Mouse (Mus musculus): ENCODE measurements at regions not wholly inside any gene's neighbourhood (a gene's known extent, or its start where the extent isn't known, plus 50 kb on each side); places are given as distances from the start of the nearest gene placed in this dataset.

- DNase-seq (ENCODE audit: low spot score) = no peak
Measured at GRCm38 (mm10) chr12:112235841-112236240, 89.8 kb downstream of the Kif26a start.

DNA sequence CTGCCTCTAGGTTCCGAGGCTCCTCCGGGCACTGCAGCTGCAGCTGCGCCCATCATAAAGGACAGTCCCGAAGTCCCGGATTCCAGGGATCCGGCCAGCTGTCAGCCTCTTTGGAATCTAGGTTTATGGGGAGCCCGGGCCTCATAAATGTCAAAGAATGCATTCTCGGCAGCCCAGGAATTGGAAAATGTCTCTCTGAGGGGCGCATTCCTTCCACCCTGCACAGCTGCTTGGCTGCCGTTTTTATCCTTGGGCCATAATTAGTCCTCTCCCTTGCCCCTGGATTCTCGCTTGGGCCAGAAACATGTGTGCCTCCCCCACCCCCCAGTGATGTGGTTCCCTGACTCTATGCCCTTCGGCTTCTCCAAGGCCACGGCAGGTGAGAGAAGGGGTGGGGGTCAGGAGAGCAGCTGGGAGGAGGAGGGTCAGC lies 91.1 kb downstream of the Kif26a start:
- no peak for DNase-seq (ENCODE audit: low spot score)

- no peak for DNase-seq (ENCODE audit: low spot score)
Measured at GRCm38 (mm10) chr12:112238834-112239233, 92.8 kb downstream of the Kif26a start.

DNA sequence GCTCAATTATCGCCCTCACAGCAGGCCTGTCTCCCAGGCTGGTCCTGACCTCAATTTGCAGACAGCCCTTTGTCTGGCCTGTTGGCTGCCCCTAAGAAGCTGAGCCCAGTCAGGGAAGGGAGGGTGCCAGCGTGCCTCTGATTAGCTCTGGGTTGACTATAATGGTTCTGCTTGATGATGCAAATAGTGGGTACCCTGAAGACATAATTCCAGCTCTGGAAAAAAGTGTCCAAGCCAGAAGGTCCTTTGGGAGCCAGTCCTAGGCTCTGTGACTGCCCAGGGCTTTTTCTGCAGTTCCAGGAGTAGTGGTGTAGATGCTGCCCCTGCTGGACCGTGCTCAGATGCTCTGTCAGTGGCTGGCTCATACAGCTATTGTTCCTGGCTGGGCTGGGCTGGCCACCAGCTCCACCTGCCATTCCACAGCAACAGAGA lies 95.7 kb downstream of the Kif26a start:
- no peak for DNase-seq (ENCODE audit: low spot score)

DNA sequence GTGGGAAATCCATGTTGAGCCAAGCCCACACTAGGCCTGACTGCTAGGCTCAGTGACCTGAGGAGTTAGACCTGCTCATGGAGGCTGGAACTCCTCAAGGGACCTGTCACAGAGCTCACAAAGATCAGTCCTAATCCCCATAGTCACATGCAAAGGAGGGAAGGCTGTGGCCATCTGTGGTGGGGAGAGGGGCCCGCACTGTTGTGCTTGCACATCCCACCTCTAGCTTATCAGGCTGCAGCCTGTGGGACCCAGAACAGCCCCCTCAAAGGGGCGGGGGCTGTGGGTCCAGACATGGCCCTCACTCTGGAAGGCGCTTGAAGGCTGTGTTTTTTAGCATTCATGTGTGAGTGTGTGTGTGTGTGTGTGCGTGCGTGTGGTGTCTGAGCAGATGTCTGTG lies 97.2 kb downstream of the Kif26a start:
- no peak for DNase-seq (ENCODE audit: low spot score)

- no peak for DNase-seq (ENCODE audit: low spot score)
Measured at GRCm38 (mm10) chr12:112250894-112251293, 104.9 kb downstream of the Kif26a start.

- no peak for DNase-seq (ENCODE audit: low spot score)
Measured at GRCm38 (mm10) chr12:112253461-112253860, 107.5 kb downstream of the Kif26a start.

DNA sequence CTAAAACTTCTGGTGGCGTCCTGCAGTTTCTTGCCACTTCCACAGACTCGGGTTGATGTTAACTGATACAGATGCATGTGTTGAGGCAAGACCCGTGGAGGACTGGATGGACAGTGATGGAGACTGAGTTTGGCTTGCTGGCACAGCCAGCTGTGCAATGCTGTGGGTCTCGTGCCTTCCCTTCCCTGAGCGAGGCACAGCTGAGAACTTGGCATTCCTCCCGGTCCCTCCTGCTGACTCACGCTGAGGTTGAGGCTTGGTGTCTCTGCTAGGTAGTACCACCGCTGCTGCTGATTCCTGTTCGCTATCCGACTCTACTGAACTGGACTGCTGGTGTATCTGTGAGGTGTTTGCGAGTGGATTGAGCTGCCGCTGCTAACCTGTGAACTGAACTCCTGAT lies 109.2 kb downstream of the Kif26a start:
- no peak for DNase-seq (ENCODE audit: low spot score)

- no peak for DNase-seq (ENCODE audit: low spot score)
Measured at GRCm38 (mm10) chr12:112257691-112258090, 111.7 kb downstream of the Kif26a start.

GRCm38 (mm10) chr12:112263283-112264056 lies 117.5 kb downstream of the Kif26a start:
- DNase-seq (ENCODE audit: low spot score) = no peak

DNA sequence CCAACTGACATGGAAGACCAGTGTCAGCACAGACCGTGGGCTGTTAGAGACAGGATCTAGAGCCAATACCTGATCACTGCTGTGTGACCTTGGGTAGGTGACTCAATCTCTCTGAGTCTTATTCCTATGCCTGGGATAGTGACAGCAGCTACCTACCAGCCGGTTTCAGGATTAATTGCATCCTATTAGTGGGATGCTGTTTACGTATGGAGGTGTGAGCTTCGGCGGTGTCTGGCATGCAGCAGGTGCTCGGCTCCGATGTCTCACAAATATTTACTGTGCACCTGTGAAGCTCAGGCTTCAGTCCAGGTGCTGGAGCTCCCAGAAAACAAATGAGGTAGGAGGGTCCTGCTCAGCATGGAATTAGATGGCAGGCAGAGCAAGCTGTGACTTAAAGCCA lies 118.2 kb downstream of the Kif26a start:
- DNase-seq (ENCODE audit: low spot score) = no peak

- no peak for DNase-seq (ENCODE audit: low spot score)
Measured at GRCm38 (mm10) chr12:112265289-112265969, 119.4 kb downstream of the Kif26a start.

GRCm38 (mm10) chr12:112274026-112274425 lies 128.0 kb downstream of the Kif26a start:
- no peak for DNase-seq (ENCODE audit: low spot score)

- no peak for DNase-seq (ENCODE audit: low spot score)
Measured at GRCm38 (mm10) chr12:112274756-112275155, 128.7 kb downstream of the Kif26a start.

DNA sequence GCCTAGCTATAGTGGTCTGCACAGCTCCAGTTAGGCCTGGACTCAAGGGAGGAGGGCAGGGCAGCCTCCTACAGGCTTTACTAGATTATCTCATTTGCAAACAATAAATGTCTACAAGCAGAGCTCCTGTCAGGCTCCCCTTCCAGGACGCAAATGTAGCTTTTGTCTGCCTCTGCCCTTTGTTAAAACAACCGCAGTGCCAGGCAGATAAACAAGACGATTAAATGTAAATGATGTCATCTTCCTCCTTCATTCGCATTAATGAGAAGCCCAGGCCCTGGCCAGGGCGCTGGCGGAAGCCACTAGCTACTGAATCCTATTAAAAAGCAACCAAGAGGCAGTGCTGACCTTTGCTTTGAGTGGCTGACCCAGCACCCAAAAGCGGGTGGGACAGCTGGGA lies 130.6 kb downstream of the Kif26a start:
- no peak for DNase-seq (ENCODE audit: low spot score)

GRCm38 (mm10) chr12:112277511-112277910 lies 131.5 kb downstream of the Kif26a start:
- DNase-seq (ENCODE audit: low spot score) = no peak

GRCm38 (mm10) chr12:112285096-112285495 lies 139.1 kb downstream of the Kif26a start:
- DNase-seq (ENCODE audit: low spot score) = no peak

DNA sequence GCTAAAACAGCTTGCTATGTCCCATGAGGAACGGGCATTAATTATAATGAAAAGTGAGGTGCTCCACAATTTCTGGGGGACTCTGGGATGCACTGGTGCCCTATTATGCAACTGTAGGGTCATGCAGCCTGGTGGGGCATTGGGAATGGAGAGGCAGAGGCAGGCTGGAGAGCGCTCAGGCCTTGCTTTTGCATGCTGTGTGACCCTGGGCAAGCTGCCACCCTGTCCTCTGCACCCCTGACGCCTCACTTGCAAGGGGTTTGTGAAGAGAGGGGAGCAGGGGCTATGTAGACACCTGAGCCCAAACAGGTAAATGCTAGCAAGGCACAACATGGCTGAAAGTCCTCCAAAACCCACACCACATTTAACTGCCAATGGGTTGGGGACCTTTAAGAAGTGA lies 142.8 kb downstream of the Kif26a start:
- DNase-seq (ENCODE audit: low spot score) = no peak

DNA sequence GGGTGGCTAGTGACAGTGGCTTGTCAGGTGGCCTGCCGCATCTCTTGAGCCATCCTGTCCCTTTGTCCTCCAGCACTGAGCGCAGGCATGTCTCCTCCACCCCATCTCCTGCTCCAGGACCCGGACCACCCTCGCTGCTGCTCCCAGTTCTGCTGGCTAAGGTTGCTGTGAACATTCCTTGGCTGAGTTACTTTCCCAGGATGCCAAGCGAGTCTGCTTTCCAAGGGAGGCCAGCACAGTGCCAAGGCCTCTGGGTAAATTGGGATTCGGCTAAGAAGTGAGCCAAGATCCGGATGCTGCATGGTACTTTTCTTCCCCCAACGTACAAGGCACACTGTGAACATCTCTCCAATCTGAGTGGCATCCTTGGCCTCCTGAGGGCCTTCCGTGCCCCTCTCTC lies 144.3 kb downstream of the Kif26a start:
- DNase-seq (ENCODE audit: low spot score) = peak; percentile 22

DNA sequence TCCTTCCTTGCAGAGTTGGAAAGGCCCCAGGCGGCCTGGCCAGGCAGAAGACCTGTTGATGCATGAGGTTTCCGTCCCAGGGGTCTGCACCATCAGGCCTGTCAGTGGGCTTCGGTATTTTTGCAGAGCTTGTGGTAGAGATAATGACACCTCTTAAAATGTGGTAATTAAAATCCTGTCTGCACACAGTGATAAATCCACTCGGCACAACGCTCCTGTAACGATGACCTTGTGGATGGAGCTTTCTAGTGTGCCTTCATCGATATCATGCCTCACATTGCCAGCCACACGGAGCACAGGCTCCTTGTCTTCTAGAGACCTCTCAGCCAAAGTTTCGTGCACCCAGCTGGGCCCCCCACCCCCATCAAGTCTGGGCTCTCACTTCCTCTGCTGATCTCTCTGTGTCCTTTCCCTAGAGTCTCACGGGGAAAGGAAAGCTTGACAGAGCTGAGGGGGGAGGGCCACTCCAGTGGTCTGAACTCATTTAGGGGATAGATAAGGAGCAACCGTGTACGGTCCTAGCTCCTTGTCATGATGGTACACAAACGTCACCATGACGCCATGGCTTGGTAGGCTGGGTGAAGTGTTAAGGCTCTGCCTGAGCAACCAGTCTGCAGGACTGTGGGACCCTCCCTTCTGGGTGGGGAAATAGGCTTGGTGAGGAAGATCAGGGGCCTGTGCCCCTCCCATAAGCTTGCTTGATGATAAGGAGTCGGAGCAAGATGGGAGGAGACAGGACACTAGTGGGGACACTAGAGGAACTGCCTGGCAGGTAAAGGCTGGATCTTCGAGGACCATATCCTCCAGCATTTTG lies 145.9 kb downstream of the Kif26a start:
- no peak for DNase-seq (ENCODE audit: low spot score)

- no peak for DNase-seq (ENCODE audit: low spot score)
Measured at GRCm38 (mm10) chr12:112293105-112293504, 147.1 kb downstream of the Kif26a start.

DNA sequence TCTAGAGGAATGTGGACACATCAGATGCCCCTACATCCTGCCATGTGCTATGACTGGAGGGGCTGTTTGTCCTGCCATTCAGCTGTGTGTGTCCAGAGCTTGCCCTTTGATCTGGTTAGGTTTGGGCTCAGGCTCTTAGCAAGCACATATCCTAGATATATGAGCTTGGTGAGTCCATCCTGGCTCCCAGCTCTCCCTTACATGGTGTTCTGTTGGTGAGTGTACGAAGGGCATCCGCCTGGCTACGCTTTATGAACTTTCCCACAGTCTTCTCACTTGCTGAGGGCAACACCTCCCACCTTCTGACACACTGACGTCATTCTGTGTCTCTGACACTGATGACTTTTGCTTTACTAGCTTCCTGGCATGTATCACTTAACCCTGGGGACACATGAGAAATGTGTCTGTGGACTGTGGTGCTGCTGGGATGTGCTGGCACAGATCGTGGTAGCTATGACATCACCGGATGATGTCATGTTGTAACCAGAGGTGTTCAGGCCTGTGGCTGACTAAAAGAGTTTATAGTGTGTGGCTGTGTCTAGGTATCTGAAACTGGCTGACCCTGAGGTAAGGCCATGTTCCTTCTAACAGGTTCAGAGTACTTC lies 149.4 kb downstream of the Kif26a start:
- DNase-seq (ENCODE audit: low spot score) = no peak

Data from left cerebral cortex, adult 11 months (tissue).